32 mouse cellular contexts compared by ENCODE assay signal in the genomic region with DNA sequence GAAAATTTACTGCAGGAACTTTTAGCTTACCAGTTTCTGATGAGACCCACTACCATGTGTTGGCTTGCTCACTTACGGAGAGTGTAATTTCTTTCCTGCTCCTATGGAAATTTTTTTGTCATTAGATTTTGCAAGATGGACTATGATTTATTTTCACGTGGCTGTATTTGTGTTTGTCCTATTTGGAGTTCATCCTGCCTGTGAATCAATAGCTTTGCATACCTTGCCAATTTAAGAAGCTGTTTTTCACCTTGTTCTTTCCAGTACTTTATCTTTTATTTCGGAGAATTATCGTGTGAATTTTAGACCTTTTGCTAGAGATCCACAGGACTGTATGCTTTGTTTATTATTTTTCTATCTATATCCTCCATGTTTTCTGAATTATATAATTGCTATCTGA.
"Had no signal": no experiment of that assay in that cellular context is flagged by ENCODE, and none has a peak within 500 bp of the region (broad histone marks: within the 10 kb centered on the region; RNA-seq: fewer than 3 reads in every experiment).

No protein-coding gene starts in this region.

- DNase-seq: left cerebral cortex, postnatal 4 days; liver; liver, embryonic 13.5 days; liver, postnatal 0 days; lung, adult 18-20 months; lung, adult 2 months; lung, embryonic 14.5 days; lung, postnatal 10 days; lung, postnatal 14 days; lung, postnatal 36 days; lung, postnatal 4 days; midbrain, embryonic 14.5 days had no signal

- ATAC-seq: liver, embryonic 12.5 days; liver, postnatal 0 days; lung, postnatal 0 days; midbrain, embryonic 13.5 days; midbrain, embryonic 15.5 days; midbrain, embryonic 16.5 days had no signal

- H3K4me1 ChIP-seq: limb, embryonic 10.5 days; limb, embryonic 12.5 days; limb, embryonic 13.5 days; limb, embryonic 15.5 days; liver, embryonic 12.5 days; liver, embryonic 13.5 days; liver, embryonic 15.5 days; lung, embryonic 15.5 days; megakaryocyte, embryonic 14.5 days; midbrain, embryonic 10.5 days; midbrain, embryonic 12.5 days; midbrain, embryonic 13.5 days; midbrain, embryonic 15.5 days; neural tube, embryonic 12.5 days had no signal

- H3K9me3 ChIP-seq: limb, embryonic 10.5 days; limb, embryonic 12.5 days; limb, embryonic 13.5 days; limb, embryonic 15.5 days; liver, embryonic 12.5 days; liver, embryonic 13.5 days; liver, embryonic 15.5 days; lung, embryonic 15.5 days; megakaryocyte, embryonic 14.5 days; midbrain, embryonic 10.5 days; midbrain, embryonic 12.5 days; midbrain, embryonic 13.5 days; midbrain, embryonic 15.5 days; neural tube, embryonic 12.5 days had no signal

- H3K4me3 ChIP-seq: left cerebral cortex, adult 2 months; limb, embryonic 10.5 days; limb, embryonic 12.5 days; limb, embryonic 13.5 days; limb, embryonic 15.5 days; liver, embryonic 12.5 days; liver, embryonic 13.5 days; liver, embryonic 15.5 days; lung, embryonic 15.5 days; megakaryocyte, embryonic 14.5 days; midbrain, embryonic 10.5 days; midbrain, embryonic 12.5 days; midbrain, embryonic 13.5 days; midbrain, embryonic 15.5 days; myocyte; neural tube, embryonic 12.5 days had no signal

- H3K27me3 ChIP-seq: limb, embryonic 12.5 days; limb, embryonic 13.5 days; limb, embryonic 15.5 days; liver, embryonic 12.5 days; liver, embryonic 13.5 days; liver, embryonic 15.5 days; lung, embryonic 15.5 days; megakaryocyte, embryonic 14.5 days; midbrain, embryonic 12.5 days; midbrain, embryonic 13.5 days; midbrain, embryonic 15.5 days; neural tube, embryonic 12.5 days had no signal

- H3K27ac ChIP-seq: left cerebral cortex, adult 2 months; limb, embryonic 10.5 days; limb, embryonic 12.5 days; limb, embryonic 13.5 days; limb, embryonic 15.5 days; liver, embryonic 12.5 days; liver, embryonic 13.5 days; liver, embryonic 14.5 days; liver, embryonic 15.5 days; lung, embryonic 15.5 days; macrophage; midbrain, embryonic 10.5 days; midbrain, embryonic 12.5 days; midbrain, embryonic 13.5 days; midbrain, embryonic 15.5 days; neural tube, embryonic 12.5 days had no signal

- H3K36me3 ChIP-seq: limb, embryonic 10.5 days; limb, embryonic 12.5 days; limb, embryonic 13.5 days; limb, embryonic 15.5 days; liver, embryonic 12.5 days; liver, embryonic 13.5 days; liver, embryonic 15.5 days; lung, embryonic 15.5 days; midbrain, embryonic 10.5 days; midbrain, embryonic 12.5 days; midbrain, embryonic 13.5 days; midbrain, embryonic 15.5 days; neural tube, embryonic 12.5 days had no signal

- H3K4me2 ChIP-seq: limb, embryonic 12.5 days; limb, embryonic 13.5 days; limb, embryonic 15.5 days; liver, embryonic 12.5 days; liver, embryonic 13.5 days; liver, embryonic 15.5 days; lung, embryonic 14.5 days; lung, embryonic 15.5 days; midbrain, embryonic 11.5 days; midbrain, embryonic 12.5 days; midbrain, embryonic 13.5 days; midbrain, embryonic 15.5 days; neural tube, embryonic 12.5 days had no signal

- H3K9ac ChIP-seq: limb, embryonic 12.5 days; limb, embryonic 13.5 days; limb, embryonic 15.5 days; liver, embryonic 12.5 days; liver, embryonic 13.5 days; liver, embryonic 14.5 days; liver, embryonic 15.5 days; liver, postnatal 0 days; lung, embryonic 14.5 days; lung, embryonic 15.5 days; midbrain, embryonic 12.5 days; midbrain, embryonic 13.5 days; midbrain, embryonic 15.5 days; neural tube, embryonic 12.5 days had no signal
